Mouse (Mus musculus) testis, adult 2 months (tissue): ENCODE measurements around the gene Tmem177. TPM values are rescaled to one million over a fixed set of nuclear protein-coding genes. Genes with fewer than 3 reads are reported as not detected.

ENCODE experiments used
- H3K27ac ChIP-seq: fragments of 200-500 bp; 2 replicates; pipeline ENCODE4 v1.5.1; 2012; ENCODE audit warnings: low read depth, low read length; ENCODE audit not compliant: control insufficient read depth, insufficient read depth
- H3K27me3 ChIP-seq: fragments of 200-500 bp; 2 replicates; pipeline ENCODE4 v1.6.1; 2012; ENCODE audit warnings: mild to moderate bottlenecking, low read length, moderate library complexity; ENCODE audit not compliant: control insufficient read depth, insufficient read depth
- H3K36me3 ChIP-seq: fragments of 200-500 bp; 2 replicates; pipeline ENCODE4 v1.6.1; 2012; ENCODE audit warnings: mild to moderate bottlenecking, low read length; ENCODE audit not compliant: control insufficient read depth, insufficient read depth
- H3K4me1 ChIP-seq: fragments of 200-500 bp; 2 replicates; pipeline ENCODE4 v1.6.1; 2012; ENCODE audit warnings: low read length; ENCODE audit not compliant: control insufficient read depth, insufficient read depth
- H3K4me3 ChIP-seq: fragments of 200-500 bp; 2 replicates; pipeline ENCODE4 v1.5.1; 2012; ENCODE audit warnings: low read depth, mild to moderate bottlenecking, low read length, moderate library complexity, mixed read lengths; ENCODE audit not compliant: control insufficient read depth
- CTCF ChIP-seq: fragments of 200-500 bp; IDR thresholded peaks from 2 replicates; pipeline ENCODE4 v1.5.1; 2012; ENCODE audit warnings: low read depth, mild to moderate bottlenecking, inconsistent platforms, low read length, moderate library complexity; ENCODE audit not compliant: control insufficient read depth, insufficient read depth, insufficient replicate concordance
- POLR2A ChIP-seq: fragments of 200-500 bp; IDR thresholded peaks from 2 replicates; pipeline ENCODE4 v1.6.1; 2012; ENCODE audit warnings: low read depth, mild to moderate bottlenecking, inconsistent platforms, low read length, moderate library complexity; ENCODE audit not compliant: control insufficient read depth
- polyA plus RNA-seq: library from polyadenylated mRNA; depleted of rRNA; stranded (reverse); fragments of >200 nt; gene quantifications from 2 replicates; pipeline ENCODE4 v1.2.3, GENCODE M21; 2012; rRNA removed

Gene Tmem177
- 12.6 and 13.4 TPM in 2 replicates for polyA plus RNA-seq

DNA sequence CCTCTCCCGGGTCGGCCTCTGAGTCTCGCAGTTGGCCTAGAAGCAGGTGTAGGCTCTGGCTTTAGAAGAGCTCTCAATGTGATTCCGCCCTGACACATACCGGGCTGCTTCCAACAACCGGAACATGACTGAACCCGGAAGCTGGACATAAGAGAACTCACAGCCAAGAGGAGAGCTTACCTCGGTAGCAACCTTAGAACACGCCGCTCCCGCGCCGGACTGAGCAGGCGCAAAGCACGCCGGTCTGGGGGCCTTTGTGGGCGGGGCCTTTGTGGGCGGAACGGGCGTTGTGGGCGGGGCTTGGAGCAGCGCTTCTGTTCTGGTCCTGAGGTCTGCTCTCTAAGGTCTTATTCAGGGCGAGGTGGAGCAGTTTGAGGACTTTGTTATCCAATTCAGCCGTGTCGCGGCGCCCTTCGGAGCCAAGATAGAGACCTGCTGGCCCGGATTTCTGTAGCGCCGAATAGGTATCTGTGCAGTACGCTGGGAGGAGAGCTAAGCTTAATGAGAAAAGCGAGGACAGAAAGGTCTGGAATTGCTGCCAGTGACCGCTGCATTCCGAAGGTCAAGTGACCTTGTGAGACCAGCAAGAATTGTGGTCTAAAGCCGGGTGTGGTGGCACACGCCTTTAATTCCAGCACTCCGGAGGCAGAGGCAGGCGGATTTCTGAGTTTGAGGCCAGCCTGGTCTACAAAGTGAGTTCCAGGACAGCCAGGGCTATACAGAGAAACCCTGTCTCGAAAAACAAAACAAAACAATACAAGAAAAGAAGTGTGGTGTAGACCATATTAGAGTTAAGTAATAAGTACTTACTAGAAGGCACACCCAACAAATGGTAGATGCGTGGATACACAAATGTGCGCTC lies at the start of gene Tmem177:
TSS of gene Tmem177 (minus strand) at position 256 of the 862 bp plus-strand sequence.
- no peaks in the 10 kb centered on the region for H3K27me3 ChIP-seq
- TF ChIP-seq CTCF, result no peak
- TF ChIP-seq POLR2A, result peak; percentile 89
- no peaks in the 10 kb centered on the region; the same call in none of the 2 replicates for H3K4me1 ChIP-seq
- H3K4me3 ChIP-seq, result peak within 1 kb of the TSS; percentile 90
- no peaks in the 10 kb centered on the region for H3K36me3 ChIP-seq
- peak within 1 kb of the TSS; percentile 78 for H3K27ac ChIP-seq

DNA sequence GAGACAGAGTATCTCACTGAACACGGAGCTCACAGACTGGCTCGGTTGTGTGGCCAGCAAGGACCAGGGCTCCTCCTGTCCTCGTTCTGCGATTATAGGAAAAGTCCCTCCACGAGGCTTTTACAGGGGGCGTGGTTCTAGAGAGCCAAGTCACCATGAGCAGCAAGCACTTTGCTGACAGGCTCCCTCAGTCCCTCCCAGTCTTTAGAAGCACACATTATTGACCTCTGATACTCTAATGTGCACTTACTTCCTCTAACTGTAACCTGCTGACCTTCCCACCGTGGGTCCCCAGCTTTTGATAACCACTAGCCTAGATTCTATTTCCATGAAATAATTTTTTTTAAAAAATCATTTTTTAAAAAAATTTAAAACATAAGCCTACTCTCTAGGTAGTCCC lies 46.9 kb upstream of the Tmem177 start:
- Histone ChIP-seq H3K36me3 (no peaks in the 10 kb centered on the region), H3K4me1 (no peaks in the 10 kb centered on the region), H3K4me3 (no peak overlapping the region), H3K27me3 (no peaks in the 10 kb centered on the region), H3K27ac (no peak overlapping the region)
- TF ChIP-seq CTCF (no peak), POLR2A (no peak)

DNA sequence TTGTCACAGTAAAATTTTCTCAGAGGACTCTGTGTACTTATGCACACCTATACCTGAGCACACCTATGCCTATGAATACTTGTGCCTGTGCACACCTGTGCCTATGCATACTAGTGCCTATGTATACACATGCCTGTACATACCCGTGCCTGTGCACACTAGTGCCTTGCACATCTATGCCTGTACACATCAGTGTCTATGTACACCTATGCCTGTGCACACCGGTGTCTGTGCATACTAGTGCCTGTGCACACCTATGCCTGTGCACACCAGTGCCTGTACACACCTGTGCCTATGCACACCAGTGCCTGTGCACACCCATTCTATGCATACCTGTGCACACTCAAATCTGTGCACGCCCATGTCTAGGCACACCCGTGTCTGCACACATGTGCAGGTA lies 46.5 kb upstream of the Tmem177 start:
- Histone ChIP-seq H3K4me1 (no peaks in the 10 kb centered on the region), H3K27me3 (no peaks in the 10 kb centered on the region), H3K4me3 (no peak overlapping the region), H3K27ac (no peak overlapping the region), H3K36me3 (no peaks in the 10 kb centered on the region)
- no peak for TF ChIP-seq POLR2A
- no peak for TF ChIP-seq CTCF

DNA sequence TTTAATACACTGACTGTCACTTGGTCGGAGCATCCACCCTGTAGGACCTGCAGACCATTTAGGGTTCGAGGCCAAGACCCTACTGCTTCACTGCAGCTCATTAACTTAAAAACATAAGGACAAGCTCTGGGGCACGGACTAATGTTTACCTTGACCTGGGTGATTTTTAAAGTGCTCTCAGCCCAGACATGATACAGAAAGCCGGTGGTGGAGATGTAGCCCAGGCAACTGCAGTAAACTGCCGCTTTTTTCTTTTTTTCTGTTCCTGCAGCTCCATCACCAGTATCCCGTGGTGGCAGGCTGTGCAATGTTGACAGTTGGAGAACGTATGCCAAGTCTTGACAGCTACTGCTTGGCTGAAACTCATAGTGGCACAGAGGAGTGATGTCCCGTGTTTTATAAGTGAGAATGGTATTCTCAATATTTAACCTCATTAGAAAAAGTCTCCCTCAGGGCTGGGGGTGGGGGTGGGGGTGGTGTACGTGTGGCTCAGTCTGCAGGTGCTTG lies 44.8 kb upstream of the Tmem177 start:
- no peaks in the 10 kb centered on the region for H3K36me3 ChIP-seq
- no peak overlapping the region for H3K4me3 ChIP-seq
- H3K27me3 ChIP-seq, result no peaks in the 10 kb centered on the region
- H3K4me1 ChIP-seq, result no peaks in the 10 kb centered on the region
- H3K27ac ChIP-seq, result no peak overlapping the region
- no peak for TF ChIP-seq CTCF
- no peak for TF ChIP-seq POLR2A

DNA sequence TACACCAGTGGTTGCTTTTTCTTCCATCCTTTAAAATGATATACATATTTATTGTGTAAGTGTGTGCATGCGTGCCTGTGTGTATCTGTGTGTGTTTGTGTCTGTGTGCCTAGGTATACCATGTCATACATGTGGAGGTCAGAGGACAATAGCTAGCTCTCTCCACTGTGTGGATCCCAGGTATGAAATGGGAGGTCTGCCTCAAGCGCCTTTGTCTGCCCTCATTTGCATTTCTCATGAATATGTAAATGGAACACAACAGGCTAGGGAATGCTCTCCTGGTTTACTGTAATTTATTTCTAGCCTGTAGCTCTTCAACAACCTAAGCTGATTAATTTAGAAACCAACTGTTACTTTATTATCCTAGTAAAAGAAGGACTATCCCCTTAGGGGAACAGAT lies 41.7 kb upstream of the Tmem177 start:
- Histone ChIP-seq H3K4me3 (no peak overlapping the region), H3K27ac (no peak overlapping the region), H3K27me3 (no peaks in the 10 kb centered on the region), H3K36me3 (no peaks in the 10 kb centered on the region), H3K4me1 (no peaks in the 10 kb centered on the region)
- no peak for TF ChIP-seq POLR2A
- TF ChIP-seq CTCF, result no peak

DNA sequence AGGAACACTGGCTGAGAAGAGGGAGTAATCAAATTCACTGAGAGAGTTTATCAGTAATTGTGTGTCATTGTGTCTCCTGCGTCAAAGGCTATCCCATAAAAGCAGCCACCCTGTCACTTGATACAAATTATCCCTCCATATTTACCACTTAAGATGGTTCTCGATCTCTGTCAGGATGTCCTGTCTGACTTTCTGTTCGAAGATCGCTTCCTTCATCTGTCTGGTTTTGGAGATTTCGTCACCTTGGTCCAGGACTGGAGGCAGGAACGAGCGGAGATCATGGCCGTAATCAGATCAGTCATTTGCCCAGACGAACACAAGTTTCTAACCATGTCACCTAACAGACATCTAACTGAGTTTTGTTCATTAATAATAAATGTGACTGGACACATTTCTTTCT lies 40.4 kb upstream of the Tmem177 start:
- H3K4me1 ChIP-seq, result no peaks in the 10 kb centered on the region
- no peaks in the 10 kb centered on the region for H3K36me3 ChIP-seq
- no peaks in the 10 kb centered on the region for H3K27me3 ChIP-seq
- H3K27ac ChIP-seq, result no peak overlapping the region
- TF ChIP-seq CTCF, result no peak
- no peak for TF ChIP-seq POLR2A
- no peak overlapping the region for H3K4me3 ChIP-seq

DNA sequence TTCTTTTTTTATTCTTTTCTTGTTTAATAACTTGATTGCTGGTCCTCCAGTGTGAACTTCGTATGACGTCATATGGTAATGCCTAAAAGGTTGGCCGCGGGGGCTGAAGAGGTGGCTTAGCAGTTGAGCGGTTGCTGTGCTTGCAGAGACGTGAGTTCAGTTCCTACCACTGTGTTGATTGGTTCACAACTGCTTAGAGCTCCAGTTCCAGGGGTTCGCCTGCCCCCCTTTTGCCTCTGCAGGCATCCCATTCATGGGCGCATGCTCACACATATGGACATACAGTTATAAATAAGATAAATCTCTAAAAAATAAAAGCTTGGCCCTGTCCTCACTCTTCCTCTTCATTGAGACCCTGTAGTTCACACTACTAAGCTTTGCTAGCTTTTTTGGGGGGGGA lies 37.1 kb upstream of the Tmem177 start:
- no peaks in the 10 kb centered on the region for H3K4me1 ChIP-seq
- no peaks in the 10 kb centered on the region for H3K27me3 ChIP-seq
- no peak for TF ChIP-seq POLR2A
- TF ChIP-seq CTCF, result no peak
- H3K4me3 ChIP-seq, result no peak overlapping the region
- no peaks in the 10 kb centered on the region for H3K36me3 ChIP-seq
- no peak overlapping the region for H3K27ac ChIP-seq

DNA sequence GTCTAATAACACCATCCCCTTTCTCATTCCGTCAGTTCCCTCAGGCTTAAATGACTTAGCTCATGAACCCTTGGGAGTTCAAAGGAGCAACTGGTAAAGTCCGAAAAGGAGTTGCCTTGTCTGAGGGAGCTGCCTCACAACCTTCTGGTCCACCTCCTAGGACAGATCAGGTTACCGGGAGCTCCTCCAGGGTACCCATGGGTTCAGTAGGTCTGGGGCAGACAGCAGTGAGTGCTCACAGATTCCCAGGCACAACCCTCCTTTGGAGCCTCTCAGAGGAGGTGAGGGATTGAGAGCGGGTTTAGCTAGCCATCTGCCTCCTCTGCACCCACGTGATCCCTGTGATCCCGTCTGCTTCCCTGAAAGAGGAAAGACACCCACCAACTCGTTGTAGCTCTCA lies 23.9 kb upstream of the Tmem177 start:
- Histone ChIP-seq H3K4me1 (no peaks in the 10 kb centered on the region), H3K36me3 (no peaks in the 10 kb centered on the region), H3K27ac (no peak overlapping the region), H3K4me3 (peak overlapping the region; percentile 27), H3K27me3 (no peaks in the 10 kb centered on the region)
- TF ChIP-seq CTCF, result no peak
- TF ChIP-seq POLR2A, result no peak
